18 mouse cellular contexts compared by ENCODE assay signal in the genomic region with DNA sequence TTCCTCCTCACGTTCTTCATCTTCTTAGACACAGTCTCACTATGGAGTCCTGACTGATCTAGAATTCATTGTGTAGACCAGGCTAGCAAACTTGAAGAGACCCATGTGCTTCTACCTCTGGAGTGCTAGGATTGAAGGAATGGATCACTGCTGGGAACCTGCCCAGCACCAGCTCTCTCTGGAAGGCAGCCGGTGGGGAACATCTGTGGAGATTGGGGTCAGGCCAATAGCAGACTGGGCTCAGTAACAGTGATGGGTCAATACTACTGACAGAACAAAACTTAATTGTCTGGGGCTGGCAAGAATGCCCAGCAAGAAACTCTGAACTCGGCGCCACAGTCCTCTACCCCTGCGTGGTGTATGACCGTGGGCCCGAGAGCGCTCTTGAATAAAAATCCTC.
"Had no signal": no experiment of that assay in that cellular context is flagged by ENCODE, and none has a peak within 500 bp of the region (broad histone marks: within the 10 kb centered on the region; RNA-seq: fewer than 3 reads in every experiment).

No protein-coding gene starts in this region.

- H3K27me3 ChIP-seq: midbrain, embryonic 12.5 days; neural tube, embryonic 13.5 days; neural tube, embryonic 15.5 days had no signal

- DNase-seq: lung, embryonic 14.5 days; lung, postnatal 10 days; lung, postnatal 4 days; midbrain, embryonic 14.5 days; retina, postnatal 1 day; right cerebral cortex, adult 18-20 months; right cerebral cortex, postnatal 25 days; right cerebral cortex, postnatal 4 days; spleen, adult 18-20 months; thymus, adult 18-20 months; thymus, postnatal 14 days; thymus, postnatal 36 days had no signal

- ATAC-seq: midbrain, embryonic 16.5 days had no signal

- H3K9me3 ChIP-seq: midbrain, embryonic 10.5 days; midbrain, embryonic 12.5 days; neural tube, embryonic 13.5 days; neural tube, embryonic 15.5 days had no signal

- H3K4me1 ChIP-seq: midbrain, embryonic 10.5 days; midbrain, embryonic 12.5 days; neural tube, embryonic 13.5 days; neural tube, embryonic 15.5 days had no signal

- H3K9ac ChIP-seq: lung, embryonic 14.5 days; midbrain, embryonic 12.5 days; neural tube, embryonic 13.5 days; neural tube, embryonic 15.5 days had no signal

- H3K27ac ChIP-seq: midbrain, embryonic 10.5 days; midbrain, embryonic 12.5 days; neural tube, embryonic 13.5 days; neural tube, embryonic 15.5 days had no signal

- H3K4me3 ChIP-seq: midbrain, embryonic 10.5 days; midbrain, embryonic 12.5 days; myocyte; neural tube, embryonic 13.5 days; neural tube, embryonic 15.5 days had no signal

- H3K36me3 ChIP-seq: neural tube, embryonic 13.5 days; neural tube, embryonic 15.5 days had no signal

- H3K4me2 ChIP-seq: lung, embryonic 14.5 days; midbrain, embryonic 12.5 days; neural tube, embryonic 13.5 days; neural tube, embryonic 15.5 days had no signal
